Mouse (Mus musculus) layer of hippocampus, postnatal 14 days (tissue): ENCODE data around the gene Ets2. TPM values are rescaled to one million over a fixed set of nuclear protein-coding genes. Genes with fewer than 3 reads are reported as not detected.

Experiments
- DNase-seq, 2 experiments: peaks; one replicate each; pipeline ENCODE4 v3.0.0; 2021 to 2022; ENCODE audit warnings: low spot score in 2 of 2, mixed read lengths in 1 of 2
- long read RNA-seq, 2 experiments: library from polyadenylated mRNA; stranded (forward); transcript quantifications; one replicate each; pipeline ENCODE4 v2.0.0; 2021
- total RNA-seq, 2 experiments: library from RNA; stranded (reverse); gene quantifications; 2 replicates each; pipeline ENCODE4 v1.2.3; 2021

Ets2 gene
- total RNA-seq, result 10 to 100 TPM; 42.9 to 49.5 TPM
- long read RNA-seq, experiment 1, transcript Ets2-201 (10 exons, 3,890 nt), result major isoform, 5 of 8 reads
- long read RNA-seq, experiment 1, partial matches to known transcripts, result 1 of 8 reads
- long read RNA-seq, experiment 1, other reads (novel, unspliced or antisense), result 0 of 8 reads
- long read RNA-seq, experiment 2, transcript Ets2-201 (10 exons, 3,890 nt), result major isoform, 5 of 8 reads
- long read RNA-seq, experiment 2, partial matches to known transcripts, result 0 of 8 reads
- long read RNA-seq, experiment 2, other reads (novel, unspliced or antisense), result 0 of 8 reads

GRCm38 (mm10) chr16:95701802-95702561 lies at the start of gene Ets2:
Gene Ets2, plus strand, starts transcription at chr16:95702075.
- DNase-seq, result peak; percentile 86 to 89

GRCm38 (mm10) chr16:95654204-95654611 lies 47.7 kb upstream of the Ets2 start:
- no peak for DNase-seq

GRCm38 (mm10) chr16:95656535-95656934 lies 45.3 kb upstream of the Ets2 start:
- no peak for DNase-seq

GRCm38 (mm10) chr16:95657187-95657586 lies 44.7 kb upstream of the Ets2 start:
- DNase-seq, result no peak

DNA sequence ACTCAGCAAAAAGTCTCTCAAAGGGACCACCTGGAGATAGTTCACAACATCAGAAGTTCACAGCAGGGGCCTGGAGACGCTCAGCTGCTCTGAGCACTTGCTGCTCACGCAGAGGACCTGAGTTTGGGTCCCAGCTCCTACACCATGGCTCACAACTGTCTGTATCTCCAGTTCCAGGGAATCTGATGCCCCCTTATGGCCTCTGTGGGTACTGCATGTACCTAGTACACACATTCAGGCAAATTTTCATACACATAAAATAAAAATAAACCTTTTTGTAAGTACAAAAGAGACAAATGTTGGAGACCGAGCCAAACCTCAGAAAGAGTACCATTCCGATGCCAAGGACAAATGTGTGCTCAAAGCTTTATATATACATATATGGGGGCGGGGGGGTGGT lies 44.1 kb upstream of the Ets2 start:
- DNase-seq, result no peak

- DNase-seq, result no peak
Measured at GRCm38 (mm10) chr16:95658836-95659430, 42.9 kb upstream of the Ets2 start.

GRCm38 (mm10) chr16:95659461-95659860 lies 42.4 kb upstream of the Ets2 start:
- no peak for DNase-seq

DNA sequence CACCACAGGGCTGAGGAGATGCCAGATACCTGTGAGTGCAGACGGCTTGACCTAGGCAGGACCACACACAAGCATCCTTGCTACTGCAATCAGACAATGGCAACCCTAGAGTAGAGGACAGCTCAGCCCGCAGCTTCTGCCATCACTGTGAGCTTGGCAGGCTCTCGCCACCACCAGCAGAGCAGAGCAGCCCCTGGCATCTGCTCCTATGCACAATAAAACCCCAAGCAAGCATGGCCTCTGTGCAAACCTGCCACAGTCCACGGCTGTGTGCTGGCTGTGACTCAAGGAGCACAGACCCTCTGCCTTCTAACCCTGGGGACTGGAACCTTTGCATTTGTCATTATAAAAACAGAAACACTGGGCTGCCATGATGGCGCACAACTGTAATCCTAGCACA lies 41.0 kb upstream of the Ets2 start:
- no peak for DNase-seq

GRCm38 (mm10) chr16:95665472-95666131 lies 36.3 kb upstream of the Ets2 start:
- no peak for DNase-seq

- DNase-seq, result no peak
Measured at GRCm38 (mm10) chr16:95666288-95666687, 35.6 kb upstream of the Ets2 start.

GRCm38 (mm10) chr16:95667395-95668150 lies 34.3 kb upstream of the Ets2 start:
- DNase-seq, result no peak

GRCm38 (mm10) chr16:95668151-95668993 lies 33.5 kb upstream of the Ets2 start:
- DNase-seq, result peak in 1 of 2 experiments; percentile 41

GRCm38 (mm10) chr16:95674452-95674921 lies 27.4 kb upstream of the Ets2 start:
- DNase-seq, result no peak

- no peak for DNase-seq
Measured at GRCm38 (mm10) chr16:95675212-95675611, 26.7 kb upstream of the Ets2 start.

DNA sequence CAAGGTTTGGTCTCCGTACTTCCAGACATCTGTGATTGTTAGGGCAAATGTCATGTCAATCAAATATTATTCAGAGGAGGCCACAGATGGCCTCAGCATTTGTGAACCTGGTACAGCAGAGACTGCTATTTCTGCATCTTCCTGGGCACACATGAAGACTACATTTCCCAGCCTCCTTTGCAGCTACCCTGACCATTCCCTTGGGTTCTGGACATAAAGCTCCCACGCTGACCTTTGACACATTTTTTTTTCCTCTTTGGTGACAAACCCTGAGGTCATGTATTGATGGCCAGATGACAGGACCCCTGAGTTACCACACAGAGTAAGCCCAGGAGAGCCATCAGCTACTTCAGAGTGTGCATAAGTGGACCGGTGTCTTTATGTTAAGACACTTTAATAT lies 25.2 kb upstream of the Ets2 start:
- no peak for DNase-seq

GRCm38 (mm10) chr16:95682431-95682892 lies 19.4 kb upstream of the Ets2 start:
- no peak for DNase-seq

DNA sequence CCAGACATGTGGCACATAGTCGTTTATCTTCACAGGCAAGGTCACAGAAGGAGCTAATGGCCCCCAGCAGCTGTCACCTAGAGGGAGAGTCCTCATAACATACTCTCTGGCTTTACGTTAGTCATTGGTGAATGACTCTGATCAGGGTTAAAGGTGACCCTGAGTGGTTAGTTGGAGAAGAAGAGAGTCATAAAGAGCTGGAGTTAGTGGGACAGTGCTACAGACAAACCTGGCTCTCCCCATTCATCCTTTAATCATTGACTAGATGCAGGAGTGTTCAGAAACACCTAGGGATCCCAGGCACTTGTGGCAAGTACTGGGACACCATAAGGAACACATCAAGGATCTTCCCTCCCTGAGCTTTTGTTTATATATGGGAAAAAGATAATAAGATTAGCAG lies 16.1 kb upstream of the Ets2 start:
- DNase-seq, result no peak

- no peak for DNase-seq
Measured at GRCm38 (mm10) chr16:95686246-95686645, 15.6 kb upstream of the Ets2 start.

DNA sequence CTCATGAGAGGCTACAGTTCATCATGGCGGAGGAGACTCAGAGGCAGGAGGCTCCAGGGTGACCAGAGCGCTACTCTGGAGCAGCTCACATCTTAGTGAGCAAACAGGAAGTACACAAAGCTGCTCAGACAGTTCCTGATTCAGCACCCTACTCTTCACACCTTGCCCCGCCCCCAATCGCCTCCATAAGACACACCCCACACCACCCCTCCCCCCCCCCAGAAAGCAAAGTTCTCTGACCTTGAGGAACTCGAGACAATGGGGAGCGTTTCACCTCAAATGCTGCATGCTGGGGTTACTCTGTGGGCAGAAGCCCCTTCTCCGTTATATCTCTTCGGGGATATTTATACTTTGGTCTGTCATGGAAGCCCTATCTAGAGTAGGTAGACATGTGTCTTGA lies 15.0 kb upstream of the Ets2 start:
- DNase-seq, result no peak

DNA sequence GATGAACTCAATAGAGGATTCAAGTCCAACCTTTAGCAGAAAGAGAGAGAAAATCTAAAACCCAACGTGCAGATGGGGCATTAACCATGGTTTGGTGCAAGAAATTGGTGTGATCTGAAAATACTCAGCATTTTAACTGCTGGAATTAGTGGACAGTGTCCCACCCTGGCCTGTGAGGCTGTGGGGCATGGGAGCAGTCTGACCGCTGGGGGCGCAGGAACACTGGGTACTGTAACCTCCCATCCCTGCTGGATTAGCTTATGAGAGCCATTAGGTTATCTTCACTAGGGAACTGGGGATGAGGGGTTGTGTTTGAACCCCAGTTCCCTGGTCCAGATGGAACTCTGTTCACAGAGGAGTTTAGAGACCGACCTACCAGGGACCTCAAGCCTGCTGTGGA lies 13.9 kb upstream of the Ets2 start:
- no peak for DNase-seq
